Mouse (Mus musculus): ENCODE measurements around the gene Gm10972. TPM values are rescaled to one million over a fixed set of nuclear protein-coding genes. Genes with fewer than 3 reads are reported as not detected.
"Not testable (repeated sequence)": the region's sequence is repeated elsewhere in the genome, so short reads cannot be mapped to it uniquely, and the experiment has no call there.

Gm10972 gene
- polyA plus RNA-seq, 1 experiment from 2014 or later: not detected

- H3K9me3 ChIP-seq; H3K27me3 ChIP-seq; H3K27ac ChIP-seq; H3K9ac ChIP-seq (replicated peaks); H3K4me2 ChIP-seq (replicated peaks); H3K4me1 ChIP-seq (replicated peaks); H3K36me3 ChIP-seq; H3K4me3 ChIP-seq (replicated peaks); ATAC-seq: not testable (repeated sequence)
- 87% methylated on average over 4 of the region's 4 CpGs for WGBS
Observed at GRCm38 (mm10) chr3:94691694-94692093, 48.8 kb downstream of the Gm10972 start.

Other genes starting within 250 kb of the Gm10972 start
- 0.83 and 1.4 TPM in 2 replicates for gene Lingo4, start 244.6 kb upstream of the Gm10972 start, polyA plus RNA-seq (2015; fragmentation: Nextera tagmentation; extraction: Ambion mirVana)
- 61.6 and 63.1 TPM in 2 replicates for gene Tdrkh, start 229.8 kb upstream of the Gm10972 start, polyA plus RNA-seq (2015; fragmentation: Nextera tagmentation; extraction: Ambion mirVana)
- 61.3 and 63.2 TPM in 2 replicates for gene Mrpl9, start 199.8 kb upstream of the Gm10972 start, polyA plus RNA-seq (2015; fragmentation: Nextera tagmentation; extraction: Ambion mirVana)
- gene Oaz3, start 199.2 kb upstream of the Gm10972 start, polyA plus RNA-seq (2015; fragmentation: Nextera tagmentation; extraction: Ambion mirVana): 0.89 and 1.2 TPM in 2 replicates
- 396 and 399 TPM in 2 replicates for gene Celf3, start 164.8 kb upstream of the Gm10972 start, polyA plus RNA-seq (2015; fragmentation: Nextera tagmentation; extraction: Ambion mirVana)
- 24.3 and 26.1 TPM in 2 replicates for gene Riiad1, start 162.8 kb upstream of the Gm10972 start, polyA plus RNA-seq (2015; fragmentation: Nextera tagmentation; extraction: Ambion mirVana)
- 69.7 and 75.5 TPM in 2 replicates for gene Snx27, start 60.4 kb upstream of the Gm10972 start, polyA plus RNA-seq (2015; fragmentation: Nextera tagmentation; extraction: Ambion mirVana)
- gene Tuft1, start 15.8 kb downstream of the Gm10972 start, polyA plus RNA-seq (2015; fragmentation: Nextera tagmentation; extraction: Ambion mirVana): 3.6 and 3.7 TPM in 2 replicates
- gene Selenbp2, start 50.4 kb downstream of the Gm10972 start, polyA plus RNA-seq (2015; fragmentation: Nextera tagmentation; extraction: Ambion mirVana): not detected in 2 replicates
- gene Cgn, start 143.4 kb downstream of the Gm10972 start, polyA plus RNA-seq (2015; fragmentation: Nextera tagmentation; extraction: Ambion mirVana): 5.3 and 6.0 TPM in 2 replicates
- 26.9 and 27.3 TPM in 2 replicates for gene Pogz, start 194.5 kb downstream of the Gm10972 start, polyA plus RNA-seq (2015; fragmentation: Nextera tagmentation; extraction: Ambion mirVana)
- 375 and 391 TPM in 2 replicates for gene Psmb4, start 243.8 kb downstream of the Gm10972 start, polyA plus RNA-seq (2015; fragmentation: Nextera tagmentation; extraction: Ambion mirVana)